Mouse (Mus musculus) spleen, embryonic (tissue): ENCODE results near the gene Atf7.

Experiments
- CTCF ChIA-PET: fragments of 350-600 bp; sonication (Branson Sonifier 250); formaldehyde crosslinking; loops from one replicate; lab custom pipeline; 2022; lab: Charles Lee

The Atf7 gene

DNA sequence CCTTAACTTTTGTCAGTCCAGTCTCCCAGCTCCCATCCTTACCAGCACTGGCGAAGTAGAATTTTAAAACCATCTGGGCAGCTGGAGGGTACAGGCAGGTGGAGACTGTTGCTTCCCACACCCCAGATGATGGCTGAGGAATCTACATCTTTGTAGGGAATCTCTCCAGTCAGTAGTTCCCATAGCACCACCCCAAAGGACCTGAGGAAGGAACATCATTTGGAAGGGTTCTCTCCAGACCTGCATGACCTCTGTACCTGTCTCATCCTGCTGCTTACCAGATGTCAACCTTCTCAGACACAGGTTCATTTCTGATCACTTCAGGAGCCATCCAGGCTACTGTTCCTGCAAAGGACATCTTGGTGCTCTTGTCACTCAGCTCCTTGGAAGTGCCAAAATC is 121.8 kb downstream of the Atf7 start, which contains the start of gene Gm10337:
Gene Gm10337 (plus strand): TSS at position 276 of the 400 bp plus-strand sequence.
- CTCF ChIA-PET = no interaction called here

DNA sequence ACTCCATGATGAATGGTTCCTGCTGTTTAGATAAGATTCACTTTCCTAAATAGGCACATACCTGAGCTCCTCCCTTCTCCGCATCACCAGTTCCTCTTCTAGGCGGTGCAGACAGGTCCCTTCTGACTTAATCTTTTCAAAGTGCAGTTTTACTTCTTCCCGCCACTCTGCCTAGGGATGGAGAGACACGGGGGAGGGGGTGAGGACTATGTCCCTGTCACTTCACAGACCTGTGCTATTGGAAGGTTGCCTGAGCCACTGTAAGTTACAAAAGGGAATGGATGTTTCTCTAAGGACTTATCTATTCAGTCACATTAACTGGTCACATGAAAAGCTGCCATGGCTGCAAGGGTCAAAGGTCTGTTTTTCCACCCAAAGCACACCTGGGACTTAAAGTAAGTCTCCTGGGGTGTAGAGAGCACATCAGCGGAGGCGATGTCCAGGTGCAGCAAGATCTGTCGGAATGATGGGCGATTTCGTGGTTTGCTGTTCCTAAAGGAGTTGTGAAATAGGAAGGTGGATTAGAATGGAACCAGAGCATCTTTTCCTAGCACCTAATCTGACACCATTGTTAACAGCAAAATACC is 122.9 kb downstream of the Atf7 start:
- CTCF ChIA-PET = no interaction called here

DNA sequence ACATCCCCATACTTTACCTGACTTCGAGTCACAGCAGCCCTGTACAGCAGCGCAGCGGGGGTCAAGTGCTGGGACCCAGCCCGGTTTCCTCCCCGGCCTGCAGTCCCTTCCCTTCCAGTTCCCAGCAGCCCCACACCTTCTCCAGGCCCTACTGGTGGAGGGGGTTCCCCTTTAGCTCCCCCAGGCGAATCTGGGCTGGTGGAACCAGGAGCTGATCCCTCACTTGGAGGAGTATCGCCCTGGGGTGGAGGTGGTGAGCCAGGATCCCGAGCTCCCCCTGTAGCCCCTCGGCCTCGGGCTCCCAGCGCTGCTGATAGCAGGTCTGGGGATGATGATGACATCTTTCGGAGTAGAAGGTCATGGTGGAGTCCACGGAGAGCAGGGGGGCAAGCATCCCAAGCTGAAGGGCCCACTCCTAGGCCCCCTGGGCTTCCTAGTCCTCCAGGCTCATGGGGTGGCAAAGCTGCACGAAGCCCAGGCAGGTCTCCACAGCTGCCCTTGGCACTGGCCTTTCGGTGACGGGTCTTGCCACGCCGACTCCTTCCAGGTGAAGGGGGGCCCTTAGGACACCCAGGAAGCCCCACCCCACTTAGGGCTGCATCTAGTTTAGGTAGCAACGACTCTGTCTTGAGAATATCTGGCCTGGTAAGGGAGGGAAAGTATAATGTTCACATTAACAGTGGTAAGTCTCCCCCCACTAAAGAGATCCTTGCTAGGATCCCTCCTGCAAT is 124.0 kb downstream of the Atf7 start:
- CTCF ChIA-PET = no interaction called here

DNA sequence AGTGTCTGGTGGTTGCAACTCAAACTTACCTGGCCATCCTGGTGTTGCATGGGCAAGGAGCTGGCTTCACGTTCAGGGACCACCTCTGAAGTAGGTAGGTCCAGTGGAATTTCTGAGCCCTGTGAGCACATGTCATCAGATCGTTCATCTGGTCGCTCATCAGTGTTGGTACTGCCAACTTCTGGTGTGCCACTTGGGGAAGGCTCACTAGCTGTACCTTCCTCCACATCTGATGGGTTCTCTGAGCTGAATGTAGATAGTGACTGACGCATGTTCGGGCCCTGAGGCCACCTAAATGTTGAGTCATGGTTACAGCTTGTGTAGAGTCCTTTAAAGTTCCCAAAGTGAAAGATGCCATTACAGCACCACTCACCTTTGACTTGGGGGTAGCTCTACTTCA is 124.8 kb downstream of the Atf7 start:
- CTCF ChIA-PET = interaction anchor here (0.6 kb wide), 2 partner anchors 33 to 989 kb away, joined by 4 to 5 read pairs; no protein-coding TSS in a partner anchor

DNA sequence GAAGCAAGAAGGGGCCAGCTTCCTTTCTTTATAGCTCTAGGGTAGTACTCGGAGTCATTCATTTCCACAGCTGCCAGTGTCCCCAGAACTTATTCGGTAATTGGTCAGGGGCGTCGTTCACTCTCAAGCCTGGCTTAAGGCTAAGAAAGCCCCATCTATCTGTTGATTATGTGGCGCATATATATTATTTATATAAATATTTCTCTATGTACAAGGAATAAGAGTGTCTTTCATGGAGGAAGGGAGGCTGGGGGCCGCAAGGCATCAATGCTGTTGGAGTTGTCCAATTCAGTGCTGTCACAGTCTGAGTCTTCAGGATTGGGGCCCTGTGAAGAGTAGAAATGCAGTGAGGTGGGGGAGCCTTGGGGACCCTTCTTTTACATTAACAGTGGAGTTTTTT is 125.4 kb downstream of the Atf7 start:
- CTCF ChIA-PET = interaction anchor here (0.6 kb wide), 1 partner anchor 34 kb away, joined by 5 read pairs; no protein-coding TSS in a partner anchor

DNA sequence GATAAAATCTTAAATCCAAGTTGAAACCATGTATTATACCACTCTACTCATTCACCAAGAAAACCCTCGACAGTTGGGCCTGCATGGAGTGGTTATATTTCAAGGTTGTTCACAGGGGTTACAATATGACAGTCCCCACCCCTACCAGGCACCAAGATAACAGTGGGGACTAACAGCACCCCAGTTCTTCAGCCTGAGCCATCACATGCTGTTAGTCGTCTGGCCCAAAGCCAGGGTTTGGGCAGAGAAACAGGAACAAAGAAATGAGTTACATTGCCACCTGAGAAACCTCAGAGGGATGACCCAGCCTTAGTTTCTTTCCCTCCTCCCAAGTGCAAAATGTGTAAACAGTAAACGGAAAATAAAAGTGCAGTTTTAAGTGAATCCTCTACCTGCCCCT is 125.9 kb downstream of the Atf7 start:
- CTCF ChIA-PET = no interaction called here

DNA sequence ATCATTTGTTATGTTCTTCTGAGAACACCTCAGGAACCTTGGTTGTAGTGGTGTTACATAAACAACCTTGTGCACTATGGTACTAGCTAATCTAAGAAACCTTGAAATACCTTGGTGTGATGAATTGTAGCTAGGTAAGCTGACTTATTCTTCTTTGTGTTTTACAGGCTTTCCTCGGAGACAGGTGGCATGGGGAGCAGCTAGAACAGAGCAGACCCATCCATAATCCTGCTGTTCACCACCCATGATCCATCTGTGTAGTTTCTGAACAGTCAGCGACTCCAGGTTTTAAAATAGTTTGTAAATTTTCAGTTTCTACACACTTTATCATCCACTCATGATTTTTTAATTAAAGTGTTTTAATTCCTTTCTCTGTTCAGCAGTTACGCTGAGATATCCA is 126.9 kb downstream of the Atf7 start:
- CTCF ChIA-PET = interaction anchor here (0.6 to 0.7 kb wide), 2 partner anchors 89 to 157 kb away, joined by 3 to 6 read pairs; no protein-coding TSS in a partner anchor

DNA sequence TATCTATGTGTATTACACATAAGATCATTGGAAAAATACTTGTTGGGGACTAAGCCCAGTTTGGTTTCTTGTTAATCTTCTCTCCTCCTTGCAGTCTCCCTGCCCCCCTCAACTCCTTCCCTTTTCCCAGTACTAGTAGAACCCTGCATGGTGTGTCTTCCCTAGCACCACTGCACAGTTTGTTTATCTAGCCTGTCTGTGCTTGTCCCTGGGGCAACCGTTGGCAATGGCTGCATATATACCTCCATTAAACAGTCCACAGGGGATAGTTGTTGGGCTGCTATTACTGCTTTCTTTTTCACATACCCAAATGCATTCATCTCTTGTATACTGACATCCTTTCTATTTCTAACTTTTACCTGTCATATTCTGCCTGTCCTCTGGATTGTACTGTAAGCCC is 137.6 kb downstream of the Atf7 start:
- CTCF ChIA-PET = no interaction called here

DNA sequence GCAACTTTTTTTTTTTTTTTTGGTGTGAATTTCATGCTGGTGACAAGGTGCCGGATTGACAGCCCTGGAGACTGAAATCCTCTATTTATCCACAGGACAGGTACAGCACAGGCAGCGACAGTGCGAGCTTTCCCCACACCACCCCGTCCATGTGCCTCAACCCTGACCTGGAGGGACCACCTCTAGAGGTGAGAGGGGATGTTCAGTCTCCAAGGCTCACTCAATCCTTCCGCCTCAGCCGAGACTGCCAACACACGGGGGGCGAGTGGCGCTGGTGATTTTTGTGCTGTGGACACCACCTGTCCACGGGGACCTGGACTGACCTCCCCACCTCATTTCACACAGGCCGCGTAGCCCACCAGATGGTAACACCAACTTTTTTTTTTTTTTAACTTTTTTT is 139.4 kb downstream of the Atf7 start:
- CTCF ChIA-PET = interaction anchor here (0.6 to 0.7 kb wide), 3 partner anchors 42 to 184 kb away, joined by 3 to 6 read pairs (median 5); no protein-coding TSS in a partner anchor

DNA sequence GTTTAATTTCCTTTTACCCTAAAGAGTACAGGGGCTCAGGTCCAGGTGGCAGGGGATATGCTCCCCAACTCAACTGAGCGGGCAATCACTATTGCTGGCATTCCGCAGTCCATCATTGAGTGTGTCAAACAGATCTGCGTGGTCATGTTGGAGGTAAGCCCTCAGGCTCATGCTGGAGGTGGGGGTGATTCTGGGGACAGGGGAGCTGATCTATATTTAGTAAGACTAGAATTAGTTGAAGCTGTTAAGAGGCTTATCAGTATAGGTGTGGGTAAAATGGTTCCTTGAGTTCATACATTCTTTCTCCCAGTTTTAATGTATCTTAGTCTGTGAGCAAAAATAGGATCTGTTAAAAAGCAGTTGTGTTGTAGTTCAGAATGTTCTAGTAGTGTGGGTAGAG is 142.1 kb downstream of the Atf7 start:
- CTCF ChIA-PET = no interaction called here
